Mouse (Mus musculus) limb, embryonic 14.5 days (tissue): ENCODE measurements around the gene Col5a3. TPM values are rescaled to one million over a fixed set of nuclear protein-coding genes. Genes with fewer than 3 reads are reported as not detected.
"Not testable (repeated sequence)": the region's sequence is repeated elsewhere in the genome, so short reads cannot be mapped to it uniquely, and the experiment has no call there.

ENCODE experiments used
- ATAC-seq: fragments of 200-750 bp; cut with Nextera tagmentation; 2 replicates; pipeline ENCODE4 v1.8.0; 2017; ENCODE audit warnings: low read depth, moderate number of reproducible peaks, moderate TSS enrichment; ENCODE audit not compliant: low FRiP score
- DNase-seq: peaks from one replicate; pipeline ENCODE4 v3.0.0-alpha.2; 2015; ENCODE audit warnings: low spot score
- H3K27ac ChIP-seq: fragments of 300-500 bp; sonication (generic); replicated peaks from 2 replicates; pipeline ENCODE4 v1.5.1; 2014; ENCODE audit warnings: low read depth, mild to moderate bottlenecking, low read length, moderate library complexity, mixed read lengths
- H3K27me3 ChIP-seq: fragments of 300-500 bp; sonication (generic); 2 replicates; pipeline ENCODE4 v1.6.1; 2014; ENCODE audit warnings: low read length, mixed read lengths; ENCODE audit not compliant: control insufficient read depth, insufficient read depth
- H3K36me3 ChIP-seq: fragments of 300-500 bp; sonication (generic); 2 replicates; pipeline ENCODE4 v1.6.1; 2014; ENCODE audit warnings: mild to moderate bottlenecking, low read length, moderate library complexity, mixed read lengths; ENCODE audit not compliant: control insufficient read depth, insufficient read depth
- H3K4me1 ChIP-seq: fragments of 300-500 bp; sonication (generic); 2 replicates; pipeline ENCODE4 v1.6.1; 2014; ENCODE audit warnings: antibody characterized with exemption, low read length, mixed read lengths; ENCODE audit not compliant: control insufficient read depth, insufficient read depth
- H3K4me2 ChIP-seq: fragments of 300-500 bp; sonication (generic); replicated peaks from 2 replicates; pipeline ENCODE4 v1.6.1; 2014; ENCODE audit warnings: low read depth, mild to moderate bottlenecking, low read length, moderate library complexity; ENCODE audit not compliant: severe bottlenecking
- H3K4me3 ChIP-seq: fragments of 300-500 bp; sonication (generic); replicated peaks from 2 replicates; pipeline ENCODE4 v1.5.1; 2014; ENCODE audit warnings: low read length
- H3K9ac ChIP-seq: fragments of 300-500 bp; sonication (generic); 2 replicates; pipeline ENCODE4 v1.6.1; 2014; ENCODE audit warnings: mild to moderate bottlenecking, low read depth, low read length, moderate library complexity; ENCODE audit not compliant: severe bottlenecking
- H3K9me3 ChIP-seq: fragments of 300-500 bp; sonication (generic); 2 replicates; pipeline ENCODE4 v1.6.1; 2016; ENCODE audit warnings: low read length; ENCODE audit not compliant: control insufficient read depth
- POLR2A ChIP-seq: fragments of 200-500 bp; IDR thresholded peaks from 2 replicates; pipeline ENCODE4 v1.8.0; 2012; ENCODE audit warnings: inconsistent platforms, mild to moderate bottlenecking, moderate library complexity, borderline replicate concordance; ENCODE audit not compliant: insufficient read depth, insufficient read length; ENCODE audit errors: extremely low read depth
- WGBS: fragments of 180-500 bp; shearing (Covaris S2); extraction: QIAGEN DNeasy Blood & Tissue Kit; methylation state at CpG from one replicate; pipeline ENCODE4 v1.1.7; 2014; 5-methylcytosine and 5-hydroxymethylcytosine counted together
- polyA plus RNA-seq, 2 experiments: library from polyadenylated mRNA; depleted of rRNA in 1 of 2; stranded (reverse) in 1 of 2; unstranded in 1 of 2; fragments of >200 nt; fragmentation: Nextera tagmentation in 1 of 2; extraction: Ambion mirVana in 1 of 2; gene quantifications; 2 replicates each; pipeline versions ENCODE4 v1.2.1 to v1.2.3; 2012 to 2014

Gene Col5a3
- polyA plus RNA-seq, 2 experiments, result 4.5 to 6.7 TPM

- TF ChIP-seq POLR2A, result no peak
- no peak for ATAC-seq
- Histone ChIP-seq H3K9me3 (no peaks in the 10 kb centered on the region), H3K27me3 (no peaks in the 10 kb centered on the region), H3K27ac (no peak overlapping the region), H3K36me3 (no peaks in the 10 kb centered on the region), H3K4me1 (no peaks in the 10 kb centered on the region), H3K4me2 (no peak overlapping the region), H3K9ac (no peak overlapping the region), H3K4me3 (no peak overlapping the region)
- DNase-seq, result no peak
- 85% methylated on average over 2 of the region's 2 CpGs for WGBS
Observed at GRCm38 (mm10) chr9:20850179-20850578, 35.3 kb upstream of the Col5a3 start.

- Histone ChIP-seq H3K27me3 (no peaks in the 10 kb centered on the region), H3K9ac (no peak overlapping the region), H3K9me3 (no peaks in the 10 kb centered on the region), H3K27ac (no peak overlapping the region), H3K4me2 (no peak overlapping the region), H3K36me3 (no peaks in the 10 kb centered on the region), H3K4me1 (no peaks in the 10 kb centered on the region), H3K4me3 (no peak overlapping the region)
- peak; percentile 22 for DNase-seq
- 33% methylated on average over 2 of the region's 2 CpGs for WGBS
- TF ChIP-seq POLR2A, result no peak
- ATAC-seq, result no peak
Observed at GRCm38 (mm10) chr9:20842670-20843069, 27.8 kb upstream of the Col5a3 start.

- Histone ChIP-seq H3K27me3 (no peaks in the 10 kb centered on the region), H3K9me3 (no peaks in the 10 kb centered on the region), H3K4me1 (no peaks in the 10 kb centered on the region), H3K9ac (no peak overlapping the region), H3K4me2 (no peak overlapping the region), H3K4me3 (no peak overlapping the region), H3K36me3 (no peaks in the 10 kb centered on the region), H3K27ac (no peak overlapping the region)
- DNase-seq (no peak), ATAC-seq (no peak)
- TF ChIP-seq POLR2A, result no peak
- 70% methylated on average over 4 of the region's 4 CpGs for WGBS
Observed at GRCm38 (mm10) chr9:20842211-20842610, 27.3 kb upstream of the Col5a3 start.

GRCm38 (mm10) chr9:20838931-20839330 is 24.1 kb upstream of the Col5a3 start:
- 58% methylated on average over 6 of the region's 6 CpGs for WGBS

GRCm38 (mm10) chr9:20837184-20837947 is 22.5 kb upstream of the Col5a3 start:
- Histone ChIP-seq H3K4me1 (no peaks in the 10 kb centered on the region), H3K4me3 (no peak overlapping the region), H3K4me2 (no peak overlapping the region), H3K36me3 (no peaks in the 10 kb centered on the region), H3K27me3 (no peaks in the 10 kb centered on the region), H3K9ac (no peak overlapping the region), H3K27ac (no peak overlapping the region), H3K9me3 (no peaks in the 10 kb centered on the region)
- 80% methylated on average over 9 of the region's 9 CpGs for WGBS
- DNase-seq (no peak), ATAC-seq (no peak)
- TF ChIP-seq POLR2A, result no peak

More at GRCm38 (mm10) chr9:20838931-20839330, 24.1 kb upstream of the Col5a3 start:
- no peaks in the 10 kb centered on the region for H3K9me3 ChIP-seq
- H3K36me3 ChIP-seq, result no peaks in the 10 kb centered on the region
- no peak overlapping the region for H3K9ac ChIP-seq
- H3K27me3 ChIP-seq, result no peaks in the 10 kb centered on the region
- DNase-seq (no peak), ATAC-seq (no peak)
- H3K4me2 ChIP-seq, result no peak overlapping the region
- TF ChIP-seq POLR2A, result no peak
- H3K27ac ChIP-seq, result no peak overlapping the region
- no peaks in the 10 kb centered on the region for H3K4me1 ChIP-seq
- no peak overlapping the region for H3K4me3 ChIP-seq

GRCm38 (mm10) chr9:20835431-20835954 is 20.6 kb upstream of the Col5a3 start:
- H3K9me3 ChIP-seq, H3K9ac ChIP-seq, ATAC-seq, H3K4me2 ChIP-seq, H3K4me1 ChIP-seq, H3K27me3 ChIP-seq, DNase-seq, H3K4me3 ChIP-seq, H3K27ac ChIP-seq, H3K36me3 ChIP-seq: not testable (repeated sequence)
- 80% methylated on average over 11 of the region's 11 CpGs for WGBS
